Mouse (Mus musculus): ENCODE data around the gene Arl8b. TPM values are rescaled to one million over a fixed set of nuclear protein-coding genes. Genes with fewer than 3 reads are reported as not detected.

The Arl8b gene
- 29.5 and 43.5 TPM in 2 replicates for polyA plus RNA-seq (2012; rRNA removed)

DNA sequence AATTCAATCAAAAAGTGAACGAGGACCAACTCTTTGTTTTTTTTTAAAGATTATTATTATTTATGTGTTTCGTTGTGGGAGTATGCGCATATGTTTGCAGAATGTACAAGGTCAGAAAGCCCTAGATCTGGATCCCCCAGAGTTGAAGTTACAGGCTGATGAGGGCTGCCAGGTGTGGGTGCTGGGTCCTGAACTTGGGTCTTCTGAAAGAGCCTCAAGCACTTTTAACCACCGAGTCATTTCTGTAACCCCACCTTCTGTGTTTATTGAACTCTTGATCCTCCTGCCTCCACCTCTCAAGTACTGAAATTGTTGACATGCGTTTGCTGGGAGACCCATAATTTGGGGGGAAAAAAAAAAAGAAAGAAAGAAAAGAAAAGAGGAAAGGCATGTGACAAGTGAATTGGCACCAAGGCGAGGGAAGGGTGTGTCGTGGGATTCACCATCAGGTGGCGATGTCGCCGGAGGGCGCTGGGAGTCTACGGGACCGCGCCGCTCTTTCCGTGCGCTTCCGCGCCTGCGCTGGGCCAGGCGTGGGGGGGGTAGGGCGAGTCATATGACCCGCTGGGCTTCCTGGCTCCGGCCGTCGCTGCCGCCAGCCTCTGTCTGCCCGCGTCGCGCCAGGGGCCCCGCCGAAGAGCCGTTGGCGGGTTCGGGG lies at the start of gene Arl8b:
TSS of gene Arl8b (plus strand) at position 574 of the 658 bp plus-strand sequence.
- TF ChIP-seq CTCF (IDR thresholded peaks at IDR 0.05; ENCODE audit: borderline replicate concordance, extremely low read depth, insufficient read depth, insufficient read length) = peak; percentile 92
- TF ChIP-seq POLR2A (IDR thresholded peaks at IDR 0.05; ENCODE audit: borderline replicate concordance, extremely low read depth, insufficient read depth, insufficient read length, poor library complexity, severe bottlenecking) = peak; percentile 90
- peak; percentile 98 for DNase-seq (ENCODE audit: low read depth)

GRCm38 (mm10) chr6:108735910-108736750 lies 46.8 kb upstream of the Arl8b start:
- TF ChIP-seq POLR2A (IDR thresholded peaks at IDR 0.05; ENCODE audit: borderline replicate concordance, extremely low read depth, insufficient read depth, insufficient read length, poor library complexity, severe bottlenecking) = no peak
- TF ChIP-seq CTCF (IDR thresholded peaks at IDR 0.05; ENCODE audit: borderline replicate concordance, extremely low read depth, insufficient read depth, insufficient read length) = peak; percentile 71; the same call in 1 of the 2 replicates
- peak; percentile 92 for DNase-seq (ENCODE audit: low read depth)

DNA sequence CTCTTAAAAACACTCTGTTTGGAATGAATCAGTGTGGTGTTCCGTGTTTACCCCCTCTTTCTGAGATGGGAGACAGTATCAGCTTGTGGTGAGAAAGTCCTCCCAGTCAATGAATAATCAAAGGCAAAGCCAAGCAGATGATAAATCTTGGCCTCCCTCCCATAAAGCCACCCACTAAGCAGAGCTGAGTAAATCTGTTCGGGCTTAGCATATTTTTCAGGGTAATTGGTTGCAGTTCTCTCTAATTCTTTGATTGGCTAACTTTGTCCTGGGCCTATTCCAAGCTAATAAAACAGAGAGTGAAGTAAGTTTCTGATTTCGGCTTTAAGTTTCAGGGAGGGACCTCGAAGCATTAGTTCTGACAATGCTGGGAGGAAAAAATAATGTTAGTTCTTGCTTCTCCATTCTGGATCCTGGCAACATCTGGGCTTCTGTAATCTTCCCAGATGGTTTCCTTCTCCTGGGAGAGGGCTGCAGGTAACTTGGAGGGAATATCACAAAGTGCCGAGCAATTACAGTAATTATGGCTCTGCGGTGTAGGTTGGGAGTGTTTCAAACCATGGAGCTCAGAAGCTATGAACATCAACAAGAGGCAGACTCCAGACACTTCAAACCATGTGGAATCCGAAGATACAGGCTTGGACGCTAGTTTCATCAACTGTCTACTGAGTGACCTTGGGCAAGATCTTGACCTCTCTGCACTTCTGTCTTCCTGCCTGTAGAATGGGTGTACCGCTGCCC lies 44.3 kb upstream of the Arl8b start:
- TF ChIP-seq POLR2A (IDR thresholded peaks at IDR 0.05; ENCODE audit: borderline replicate concordance, extremely low read depth, insufficient read depth, insufficient read length, poor library complexity, severe bottlenecking) (no peak), CTCF (IDR thresholded peaks at IDR 0.05; ENCODE audit: borderline replicate concordance, extremely low read depth, insufficient read depth, insufficient read length) (no peak)
- DNase-seq (ENCODE audit: low read depth) = peak; percentile 79

GRCm38 (mm10) chr6:108740579-108740978 lies 42.3 kb upstream of the Arl8b start:
- no peak for DNase-seq (ENCODE audit: low read depth)
- TF ChIP-seq POLR2A (IDR thresholded peaks at IDR 0.05; ENCODE audit: borderline replicate concordance, extremely low read depth, insufficient read depth, insufficient read length, poor library complexity, severe bottlenecking) = no peak
- TF ChIP-seq CTCF (IDR thresholded peaks at IDR 0.05; ENCODE audit: borderline replicate concordance, extremely low read depth, insufficient read depth, insufficient read length) = no peak

DNA sequence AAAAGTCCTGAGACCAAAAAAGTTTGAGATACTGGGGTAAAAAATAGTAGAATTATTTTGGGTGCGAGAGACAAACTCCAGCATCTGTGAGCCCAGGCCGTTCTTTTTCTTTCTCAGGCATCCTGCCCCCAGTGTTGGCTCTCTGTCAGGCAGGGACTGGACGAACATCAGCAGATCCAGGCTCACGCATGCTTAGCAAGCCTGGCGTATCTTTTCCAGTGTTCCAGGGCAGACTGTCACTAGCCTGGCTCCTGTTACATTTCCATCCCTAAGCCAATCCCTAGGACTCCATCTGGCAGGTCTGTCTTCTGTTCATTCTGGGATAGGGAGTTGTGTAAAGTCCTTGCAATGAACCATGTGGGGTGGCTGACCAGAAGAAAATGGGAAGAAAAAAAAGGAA lies 39.2 kb upstream of the Arl8b start:
- DNase-seq (ENCODE audit: low read depth) = no peak
- no peak for TF ChIP-seq CTCF (IDR thresholded peaks at IDR 0.05; ENCODE audit: borderline replicate concordance, extremely low read depth, insufficient read depth, insufficient read length)
- TF ChIP-seq POLR2A (IDR thresholded peaks at IDR 0.05; ENCODE audit: borderline replicate concordance, extremely low read depth, insufficient read depth, insufficient read length, poor library complexity, severe bottlenecking) = no peak

- TF ChIP-seq POLR2A (IDR thresholded peaks at IDR 0.05; ENCODE audit: borderline replicate concordance, extremely low read depth, insufficient read depth, insufficient read length, poor library complexity, severe bottlenecking) (no peak), CTCF (IDR thresholded peaks at IDR 0.05; ENCODE audit: borderline replicate concordance, extremely low read depth, insufficient read depth, insufficient read length) (no peak)
- DNase-seq (ENCODE audit: low read depth) = no peak
Measured at GRCm38 (mm10) chr6:108751324-108751723, 31.6 kb upstream of the Arl8b start.

DNA sequence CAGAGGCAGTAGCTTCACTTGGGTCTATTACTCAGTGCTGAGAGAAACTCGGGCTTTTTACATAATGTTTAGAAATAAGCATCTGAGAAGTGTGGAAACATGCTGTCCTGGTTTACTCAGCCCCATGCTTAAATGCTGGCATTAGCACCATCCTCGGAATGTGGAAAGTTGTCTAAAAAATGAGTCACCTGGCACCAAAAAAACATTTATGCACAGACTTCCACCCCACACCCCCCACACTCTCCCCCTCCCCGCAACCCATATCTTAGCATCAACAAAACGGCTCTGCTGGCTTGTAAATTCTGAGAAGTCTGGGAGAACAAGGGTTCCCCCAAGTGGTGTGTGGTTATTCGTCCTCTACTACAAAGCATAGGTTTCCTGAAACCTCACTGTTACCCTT lies 30.5 kb upstream of the Arl8b start:
- DNase-seq (ENCODE audit: low read depth) = no peak
- no peak for TF ChIP-seq CTCF (IDR thresholded peaks at IDR 0.05; ENCODE audit: borderline replicate concordance, extremely low read depth, insufficient read depth, insufficient read length)
- no peak for TF ChIP-seq POLR2A (IDR thresholded peaks at IDR 0.05; ENCODE audit: borderline replicate concordance, extremely low read depth, insufficient read depth, insufficient read length, poor library complexity, severe bottlenecking)

- no peak for DNase-seq (ENCODE audit: low read depth)
- TF ChIP-seq CTCF (IDR thresholded peaks at IDR 0.05; ENCODE audit: borderline replicate concordance, extremely low read depth, insufficient read depth, insufficient read length) = no peak
- no peak for TF ChIP-seq POLR2A (IDR thresholded peaks at IDR 0.05; ENCODE audit: borderline replicate concordance, extremely low read depth, insufficient read depth, insufficient read length, poor library complexity, severe bottlenecking)
Measured at GRCm38 (mm10) chr6:108753536-108753935, 29.4 kb upstream of the Arl8b start.

GRCm38 (mm10) chr6:108754376-108754775 lies 28.5 kb upstream of the Arl8b start:
- TF ChIP-seq POLR2A (IDR thresholded peaks at IDR 0.05; ENCODE audit: borderline replicate concordance, extremely low read depth, insufficient read depth, insufficient read length, poor library complexity, severe bottlenecking) (no peak), CTCF (IDR thresholded peaks at IDR 0.05; ENCODE audit: borderline replicate concordance, extremely low read depth, insufficient read depth, insufficient read length) (no peak)
- no peak for DNase-seq (ENCODE audit: low read depth)

- no peak for DNase-seq (ENCODE audit: low read depth)
- no peak for TF ChIP-seq CTCF (IDR thresholded peaks at IDR 0.05; ENCODE audit: borderline replicate concordance, extremely low read depth, insufficient read depth, insufficient read length)
- no peak for TF ChIP-seq POLR2A (IDR thresholded peaks at IDR 0.05; ENCODE audit: borderline replicate concordance, extremely low read depth, insufficient read depth, insufficient read length, poor library complexity, severe bottlenecking)
Measured at GRCm38 (mm10) chr6:108755936-108756335, 27.0 kb upstream of the Arl8b start.

Data from brain, embryonic 14.5 days (tissue).